Mouse (Mus musculus): ENCODE measurements at regions not wholly inside any gene's neighbourhood (a gene's known extent, or its start where the extent isn't known, plus 50 kb on each side); places are given as distances from the start of the nearest gene placed in this dataset.

DNA sequence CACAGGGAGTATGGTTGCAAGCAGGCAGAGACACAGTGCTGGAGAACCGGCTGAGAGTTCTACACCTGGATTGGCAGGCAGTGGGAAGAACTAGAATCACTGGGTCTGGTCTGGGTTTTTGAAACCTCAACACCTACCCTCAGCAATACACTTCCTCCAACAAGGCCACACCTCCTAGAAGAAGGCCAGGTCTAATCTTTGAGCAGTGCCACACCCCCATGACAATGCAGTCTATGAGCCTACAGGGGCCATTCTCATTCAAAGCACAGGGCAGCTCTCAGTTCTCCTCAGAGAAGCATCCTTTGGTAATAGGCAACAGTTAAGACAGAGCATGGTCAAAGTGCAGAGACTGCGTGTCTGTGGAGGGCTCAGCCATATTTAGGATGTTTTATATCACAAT lies 300.8 kb downstream of the Bbx start:
- no peak for TF ChIP-seq CTCF (IDR thresholded peaks at IDR 0.05)
- no peak for TF ChIP-seq EP300 (IDR thresholded peaks at IDR 0.05; ENCODE audit: insufficient read depth, low read depth, low read length)
- no peak for TF ChIP-seq POLR2A (IDR thresholded peaks at IDR 0.05; ENCODE audit: insufficient read depth, low read depth, low read length)
